Mouse (Mus musculus): ENCODE measurements around the gene Elovl7.

DNA sequence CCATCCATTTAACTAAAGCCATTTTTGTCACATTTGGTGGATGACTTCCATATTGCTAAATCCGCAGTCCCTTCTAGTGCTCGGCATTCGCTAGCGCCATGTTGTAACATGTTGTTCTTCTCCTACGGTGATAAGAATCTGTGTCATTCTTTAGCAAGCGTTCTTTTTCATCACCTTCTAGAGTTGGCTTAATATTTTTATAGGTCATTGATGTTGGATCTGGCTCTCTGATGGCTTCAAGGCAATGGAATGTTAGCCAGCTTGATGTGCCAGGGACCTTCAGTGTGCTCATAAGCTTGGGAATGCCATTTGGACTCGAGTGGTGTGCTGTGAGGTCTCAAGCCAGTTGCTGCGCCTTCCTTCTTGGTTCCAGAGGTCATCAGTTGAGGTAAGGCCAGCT lies 3.2 kb upstream of the Elovl7 start:
- TF ChIP-seq CTCF (IDR thresholded peaks at IDR 0.05; ENCODE audit: control insufficient read depth, insufficient read depth, low read length) (no peak), POLR2A (IDR thresholded peaks at IDR 0.05; ENCODE audit: borderline replicate concordance, control insufficient read depth, low read depth, low read length) (no peak)
